Mouse (Mus musculus) spleen, adult 12 weeks (tissue): ENCODE measurements around the gene Relch.
"Not testable (repeated sequence)": the region's sequence is repeated elsewhere in the genome, so short reads cannot be mapped to it uniquely, and the experiment has no call there.

Experiments used
- DNase-seq: peaks from one replicate; pipeline ENCODE4 v3.0.0; 2022; ENCODE audit warnings: low spot score

Relch gene

GRCm38 (mm10) chr1:105746444-105746843 lies 82.8 kb downstream of the Relch start:
- DNase-seq, result no peak

DNA sequence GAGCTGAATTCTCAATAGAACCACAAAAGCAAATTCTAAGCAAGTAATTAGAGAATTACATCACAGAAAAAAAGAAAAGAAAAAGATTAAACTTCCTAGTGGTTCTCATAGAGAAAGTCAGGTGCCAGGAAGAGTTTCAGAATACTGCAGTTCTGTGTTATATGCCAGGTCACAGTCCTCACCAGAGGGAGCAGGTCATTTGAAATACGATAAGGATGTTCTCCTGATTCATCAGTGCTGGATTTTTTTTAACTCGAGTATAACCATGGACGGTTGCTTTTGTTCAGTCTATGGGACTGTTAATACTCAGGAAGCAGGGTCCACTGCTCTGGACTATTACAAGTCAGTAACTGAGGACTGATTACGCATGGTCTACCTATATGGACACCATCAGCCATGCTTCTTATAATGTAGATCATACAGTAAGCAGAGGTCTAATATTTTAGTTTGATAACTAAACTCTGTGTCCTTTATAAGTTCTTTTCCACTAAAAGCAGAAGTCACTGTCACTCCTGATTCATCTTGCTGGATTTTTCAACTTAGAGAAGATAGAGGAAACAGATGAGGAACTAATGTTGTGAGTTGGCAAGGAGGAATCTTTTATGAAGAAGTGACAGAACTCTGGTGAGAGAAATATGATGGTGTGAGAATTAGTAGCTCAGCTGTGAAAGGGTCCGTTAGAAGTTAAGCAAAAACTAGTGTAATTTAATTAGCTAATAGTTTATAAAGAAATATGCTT lies 83.4 kb downstream of the Relch start:
- DNase-seq, result no peak

GRCm38 (mm10) chr1:105748091-105748799 lies 84.6 kb downstream of the Relch start:
- no peak for DNase-seq

DNA sequence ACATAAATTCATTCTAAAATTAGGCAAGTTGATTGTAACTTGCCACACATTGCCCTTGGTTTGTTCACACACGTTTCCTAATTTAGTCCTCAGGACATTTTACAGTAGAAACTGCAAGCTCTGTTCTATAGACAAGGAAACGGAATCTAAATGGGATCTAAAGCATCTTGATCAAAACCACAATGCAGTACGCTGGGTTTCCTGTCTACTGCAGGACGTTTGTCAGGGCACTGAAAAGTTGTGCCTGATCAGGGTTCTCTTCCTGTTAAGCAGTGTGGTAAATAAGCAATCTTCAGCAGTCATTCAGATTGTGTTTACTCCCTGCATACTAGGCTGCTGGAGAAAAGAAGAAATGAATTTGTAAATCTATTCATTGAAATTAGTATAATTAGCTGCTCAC lies 88.5 kb downstream of the Relch start:
- DNase-seq, result no peak

- no peak for DNase-seq
Observed at GRCm38 (mm10) chr1:105752944-105753343, 89.3 kb downstream of the Relch start.

- DNase-seq, result no peak
Observed at GRCm38 (mm10) chr1:105758798-105759197, 95.1 kb downstream of the Relch start.

GRCm38 (mm10) chr1:105759422-105760165 lies 95.9 kb downstream of the Relch start:
- DNase-seq, result no peak

DNA sequence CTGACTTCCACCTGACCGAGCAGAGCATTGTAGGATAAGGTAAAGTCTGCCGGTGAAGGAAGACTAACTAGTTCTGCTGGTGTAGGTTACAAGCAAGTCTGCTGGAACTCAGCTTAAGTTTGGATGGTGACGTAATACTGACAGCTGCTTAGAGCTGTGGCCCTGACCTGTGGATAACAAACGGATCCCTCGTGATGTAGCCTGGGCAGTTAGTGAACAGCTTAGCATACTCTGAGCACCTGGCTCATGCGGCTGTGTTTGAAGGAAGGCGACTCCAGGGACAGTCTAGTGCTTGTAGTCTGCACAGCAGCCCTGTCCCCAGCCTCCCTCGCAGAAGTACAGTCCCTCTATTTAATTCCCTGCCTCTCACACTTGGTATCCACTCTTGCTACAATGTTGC lies 101.9 kb downstream of the Relch start:
- DNase-seq, result no peak

DNA sequence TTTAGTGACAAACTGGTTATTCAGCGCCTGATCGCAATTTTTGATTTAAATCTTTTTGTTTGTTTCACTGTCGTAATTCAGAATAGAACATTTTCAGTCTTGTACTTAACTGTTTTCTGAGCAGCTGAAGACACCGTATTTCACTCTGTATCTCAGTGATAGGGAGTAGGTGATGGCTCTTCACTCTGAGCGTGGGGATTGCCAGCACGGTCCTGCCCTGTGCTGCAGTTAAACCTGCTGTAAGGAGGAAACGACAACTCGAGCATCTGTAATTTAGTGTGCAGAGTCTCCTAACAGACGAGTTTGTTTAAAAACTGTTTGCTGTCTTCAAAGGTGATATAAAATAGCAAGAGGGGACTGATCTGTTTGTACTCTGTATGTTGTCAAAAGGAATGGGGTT lies 102.4 kb downstream of the Relch start:
- not testable (repeated sequence) for DNase-seq

DNA sequence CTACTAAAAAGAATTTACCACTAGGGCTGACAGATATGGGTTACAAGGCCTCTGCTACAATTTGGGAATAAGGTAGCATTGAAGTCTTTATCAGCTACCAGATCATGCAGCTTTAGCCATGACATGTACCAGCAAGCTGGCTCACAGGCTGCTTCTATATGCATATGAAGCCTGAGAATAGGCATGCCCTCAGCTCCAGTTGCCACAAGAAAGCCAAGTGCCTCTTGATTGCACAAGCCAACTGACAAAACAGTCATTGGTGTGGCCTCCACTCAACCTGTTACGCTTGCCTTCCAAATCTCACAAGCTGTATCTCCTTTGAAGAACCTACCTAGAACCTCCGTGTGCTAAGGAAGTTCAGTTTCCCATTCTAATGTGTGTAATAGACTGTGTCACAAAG lies 104.7 kb downstream of the Relch start:
- no peak for DNase-seq

- no peak for DNase-seq
Observed at GRCm38 (mm10) chr1:105770685-105771084, 107.0 kb downstream of the Relch start.

- no peak for DNase-seq
Observed at GRCm38 (mm10) chr1:105776426-105776825, 112.8 kb downstream of the Relch start.

GRCm38 (mm10) chr1:105780079-105780456 lies 116.4 kb downstream of the Relch start:
- DNase-seq, result no peak

DNA sequence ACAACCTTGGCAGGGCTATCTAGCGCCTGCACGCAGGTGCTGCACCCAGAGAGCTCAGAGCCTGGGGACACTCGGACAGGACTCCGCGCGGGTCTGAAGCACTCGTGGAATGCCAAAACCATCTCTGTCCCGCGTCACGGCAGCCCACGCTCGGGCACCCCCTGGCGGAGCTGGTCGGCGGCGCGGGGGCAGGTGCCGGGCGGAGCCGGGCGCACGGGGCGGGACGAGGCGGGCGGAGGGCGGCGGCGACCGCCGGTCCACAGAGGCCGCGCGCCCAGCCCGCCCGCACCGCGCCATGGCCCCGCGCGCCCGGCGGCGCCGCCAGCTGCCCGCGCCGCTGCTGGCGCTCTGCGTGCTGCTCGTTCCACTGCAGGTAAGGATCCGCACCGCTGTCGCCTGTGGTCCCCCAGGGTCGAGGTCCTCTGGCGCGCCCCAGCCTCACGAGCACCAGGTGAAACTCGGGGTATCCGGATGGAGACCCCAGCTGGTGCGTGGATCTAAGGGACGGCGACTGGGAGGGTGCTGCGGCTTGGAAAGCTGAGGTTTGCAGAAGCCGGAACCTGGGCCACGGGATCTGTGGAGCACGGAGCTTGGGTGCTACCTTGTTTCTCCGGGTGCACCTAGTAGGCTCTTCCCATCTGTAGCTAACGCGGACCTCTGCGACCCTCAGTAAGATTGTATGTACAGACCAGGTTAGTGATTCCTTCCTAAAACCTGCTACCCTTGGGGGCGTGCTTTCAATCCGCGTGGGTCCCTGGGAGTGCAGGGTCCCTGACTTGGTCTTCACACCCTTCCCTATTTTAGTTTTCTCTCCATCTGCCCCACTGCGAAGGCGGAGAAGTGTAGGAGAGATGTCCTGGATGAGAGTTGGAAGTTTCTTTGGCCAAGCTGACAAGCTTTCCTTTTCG lies 117.0 kb downstream of the Relch start, which contains the start of gene Tnfrsf11a:
Gene Tnfrsf11a, plus strand, starts transcription at position 262 of the 908 bp plus-strand sequence.
- DNase-seq, result peak; percentile 14

DNA sequence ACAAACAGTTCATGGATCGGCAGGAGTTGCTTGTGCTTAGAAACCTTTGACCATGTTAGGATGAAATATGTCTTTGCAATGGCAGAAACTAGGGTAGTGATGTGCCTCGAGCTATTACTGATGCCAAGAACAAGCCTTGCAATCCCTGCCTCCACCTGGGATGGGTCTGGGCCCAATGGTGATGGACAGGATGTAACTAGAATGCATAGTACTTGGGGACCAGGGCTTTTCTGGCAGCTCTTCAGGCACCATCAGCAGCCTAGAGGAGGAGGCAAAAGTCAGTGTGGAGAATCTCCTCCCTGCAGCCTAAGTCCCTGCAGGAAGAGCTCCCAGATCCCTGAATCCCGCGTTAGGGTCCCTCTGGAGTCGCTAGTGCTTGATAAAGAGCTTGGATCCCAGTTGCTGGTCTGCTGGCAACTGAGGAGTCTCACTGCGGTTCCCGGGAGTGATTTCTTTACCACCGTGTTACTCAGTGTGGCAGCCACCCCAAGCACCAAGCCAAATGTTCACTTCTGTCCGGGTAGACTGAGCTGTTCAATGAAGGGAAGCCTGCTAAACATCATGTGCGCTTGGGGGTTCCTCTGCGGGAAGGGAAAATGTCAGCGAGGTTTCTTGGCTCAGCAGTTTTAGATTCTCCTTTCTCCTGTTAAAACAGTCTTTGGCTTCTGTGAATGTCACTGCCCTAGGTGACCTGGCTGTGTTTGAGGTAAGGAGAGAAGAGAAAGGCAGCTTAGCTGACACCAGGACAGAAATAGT lies 117.9 kb downstream of the Relch start:
- DNase-seq, result no peak

GRCm38 (mm10) chr1:105784257-105785016 lies 120.8 kb downstream of the Relch start:
- no peak for DNase-seq

DNA sequence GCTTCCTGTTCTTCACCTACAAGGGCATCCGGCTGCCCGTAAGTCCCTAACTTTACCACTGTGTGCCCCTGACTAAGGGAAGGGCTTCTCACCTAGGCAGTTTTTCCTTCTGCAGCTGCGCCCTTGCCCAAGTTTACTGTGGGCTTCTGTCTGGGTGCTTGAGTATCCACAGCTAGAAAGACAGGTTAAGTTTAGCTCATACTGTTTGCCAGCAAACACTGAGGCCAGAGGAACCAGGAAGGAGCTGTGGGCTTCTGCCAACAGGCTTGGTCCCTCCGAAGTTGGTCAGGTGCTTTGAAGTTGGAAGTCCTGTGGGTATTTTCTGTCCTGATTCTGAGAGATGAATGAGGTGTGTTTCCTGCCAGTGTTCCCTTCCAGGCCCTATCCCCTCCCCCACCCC lies 121.5 kb downstream of the Relch start:
- no peak for DNase-seq

DNA sequence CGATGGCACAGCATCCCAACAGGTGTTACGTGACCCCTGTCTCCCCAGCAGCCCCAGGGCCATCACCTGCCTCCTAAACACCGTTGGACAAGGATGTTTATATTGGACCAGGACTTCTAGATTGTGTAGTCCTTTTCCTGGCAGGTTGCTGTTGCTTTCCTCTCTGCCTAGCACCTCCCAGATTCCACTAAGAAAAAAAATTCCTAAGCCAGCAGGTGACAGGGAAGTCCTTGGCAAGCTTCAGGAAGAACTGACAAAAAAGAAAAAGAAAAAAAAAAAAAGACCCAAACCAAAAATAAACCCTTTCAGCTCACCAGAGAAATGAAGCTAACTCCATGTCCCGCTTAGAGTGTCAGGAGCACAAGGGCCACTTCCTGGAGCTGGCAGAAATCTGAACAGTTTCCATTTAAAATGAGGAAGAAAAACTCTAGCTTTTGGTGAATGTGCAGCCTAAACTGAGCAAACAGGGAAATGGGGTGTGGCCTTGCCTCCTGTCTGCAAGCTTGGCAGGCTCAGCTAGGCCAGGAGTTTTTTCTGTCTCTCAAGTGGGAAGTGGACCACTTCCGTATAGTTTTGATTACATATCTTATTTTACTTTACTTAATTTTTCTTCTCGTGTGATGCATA lies 123.2 kb downstream of the Relch start:
- DNase-seq, result no peak

DNA sequence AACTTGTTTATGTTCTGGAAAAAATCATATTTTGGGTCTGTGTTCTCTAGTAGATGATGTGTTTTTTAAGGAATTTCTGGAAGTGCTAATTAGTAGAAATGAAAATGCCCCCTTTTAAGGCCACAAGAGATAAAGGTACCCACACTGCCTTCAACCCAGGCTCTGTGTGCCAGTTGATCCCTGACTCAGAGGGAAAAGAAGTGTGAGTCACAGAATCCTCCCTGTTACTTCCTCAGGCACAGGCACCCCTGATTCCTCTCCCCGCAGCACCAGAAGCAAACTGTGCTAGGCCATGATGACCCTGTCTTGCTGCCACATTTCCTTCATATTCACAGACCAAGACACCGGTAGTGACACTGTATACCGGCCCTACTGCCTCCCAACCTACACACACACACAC lies 126.4 kb downstream of the Relch start:
- DNase-seq, result no peak

DNA sequence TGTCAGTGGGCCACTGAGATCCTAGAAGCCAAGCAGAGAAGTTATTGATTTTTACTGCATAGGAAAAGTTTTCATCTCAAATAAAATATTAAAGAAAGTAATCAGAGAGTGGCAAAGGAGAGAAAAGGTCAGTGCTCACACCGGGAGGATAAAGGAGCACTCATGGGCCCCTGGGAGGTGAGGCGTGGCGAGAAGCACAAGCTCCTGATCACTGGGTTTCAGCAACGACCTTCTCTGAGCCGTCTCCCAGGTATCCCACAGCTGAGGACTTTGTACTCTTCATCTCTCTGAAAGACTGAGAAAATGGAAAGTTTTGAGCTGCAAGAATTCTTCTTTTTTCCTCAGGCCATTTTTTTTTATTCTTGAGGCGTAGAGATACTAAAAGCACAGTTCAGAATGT lies 131.0 kb downstream of the Relch start:
- no peak for DNase-seq
